Mouse (Mus musculus) lung, embryonic 14.5 days (tissue): ENCODE results near the gene Gm21981. TPM values are rescaled to one million over a fixed set of nuclear protein-coding genes. Genes with fewer than 3 reads are reported as not detected.
A peak's percentile ranks its signal among the peaks of the same experiment; 100 is the strongest.

ENCODE experiments used
- ATAC-seq: fragments of 200-750 bp; cut with Nextera tagmentation; 2 replicates; pipeline ENCODE4 v1.8.0; 2017; ENCODE audit warnings: mild to moderate bottlenecking, moderate TSS enrichment, moderate library complexity; ENCODE audit not compliant: insufficient read depth
- DNase-seq: peaks from one replicate; pipeline ENCODE4 v3.0.0-alpha.2; 2015
- H3K27ac ChIP-seq: fragments of 300-500 bp; sonication (generic); 2 replicates; pipeline ENCODE4 v1.5.1; 2014; ENCODE audit warnings: low read depth, mild to moderate bottlenecking, moderate library complexity
- H3K27me3 ChIP-seq: fragments of 300-500 bp; sonication (generic); 2 replicates; pipeline ENCODE4 v1.6.1; 2014; ENCODE audit warnings: low read length, control low read depth; ENCODE audit not compliant: insufficient read depth
- H3K36me3 ChIP-seq: fragments of 300-500 bp; sonication (generic); 2 replicates; pipeline ENCODE4 v1.6.1; 2014; ENCODE audit warnings: control low read depth; ENCODE audit not compliant: insufficient read depth
- H3K4me1 ChIP-seq: fragments of 300-500 bp; sonication (generic); 2 replicates; pipeline ENCODE4 v1.6.1; 2014; ENCODE audit warnings: antibody characterized with exemption, control low read depth; ENCODE audit not compliant: insufficient read depth
- H3K4me2 ChIP-seq: fragments of 300-500 bp; sonication (generic); 2 replicates; pipeline ENCODE4 v1.6.1; 2014; ENCODE audit warnings: mild to moderate bottlenecking
- H3K4me3 ChIP-seq: fragments of 300-500 bp; sonication (generic); 2 replicates; pipeline ENCODE4 v1.5.1; 2014; ENCODE audit warnings: low read depth, low read length
- H3K9ac ChIP-seq: fragments of 300-500 bp; sonication (generic); 2 replicates; pipeline ENCODE4 v1.6.1; 2014
- H3K9me3 ChIP-seq: fragments of 300-500 bp; sonication (generic); 2 replicates; pipeline ENCODE4 v1.6.1; 2016; ENCODE audit warnings: low read depth, low read length, control low read depth
- CTCF ChIP-seq: IDR thresholded peaks from 2 replicates; pipeline ENCODE4 v1.5.1; 2016; ENCODE audit warnings: antibody characterized with exemption, low read depth
- WGBS: fragments of 180-500 bp; shearing (Covaris S2); extraction: QIAGEN DNeasy Blood & Tissue Kit; methylation state at CpG from one replicate; pipeline ENCODE4 v1.1.7; 2014; 5-methylcytosine and 5-hydroxymethylcytosine counted together
- polyA plus RNA-seq: library from polyadenylated mRNA; unstranded; fragments of >200 nt; fragmentation: Nextera tagmentation; extraction: Ambion mirVana; gene quantifications from 2 replicates; pipeline ENCODE4 v1.2.1, GENCODE M21; 2014

The Gm21981 gene
- polyA plus RNA-seq, 1 experiment from 2014 or later, result 1.3 TPM

DNA sequence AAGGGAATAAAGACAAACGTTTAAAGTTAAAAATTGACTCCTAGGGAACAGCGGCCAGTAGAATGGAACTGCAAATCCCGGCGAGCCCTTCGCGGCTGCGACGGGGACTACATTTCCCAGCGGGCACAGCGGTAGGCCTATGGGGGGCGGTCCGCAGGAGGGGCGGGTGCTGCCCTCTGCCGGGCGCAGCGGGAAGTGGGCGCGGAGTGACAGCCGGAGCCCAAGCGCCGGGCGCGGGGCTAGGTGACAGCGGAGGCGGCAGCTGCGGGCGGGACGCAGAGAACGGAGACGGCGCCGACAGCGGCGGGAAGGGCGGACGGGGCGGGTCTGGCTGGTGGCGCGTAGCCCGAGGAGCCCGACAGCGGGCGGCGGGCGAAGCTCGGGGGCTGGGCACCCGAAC, 42.6 kb upstream of the Gm21981 start, which contains the start of gene Tfeb:
Gene Tfeb, plus strand, starts transcription at position 175 of the 400 bp plus-strand sequence.
- Histone ChIP-seq H3K9me3 (no peaks in the 10 kb centered on the region), H3K4me2 (peak within 1 kb of the TSS; percentile 99), H3K4me1 (peaks cover 4% of the 10 kb centered on the region; the same call in 1 of the 2 replicates), H3K9ac (peak within 1 kb of the TSS; percentile 72), H3K4me3 (peak within 1 kb of the TSS; percentile 73), H3K27me3 (peaks cover 17% of the 10 kb centered on the region; the same call in 1 of the 2 replicates), H3K27ac (peak within 1 kb of the TSS; percentile 67; the same call in 1 of the 2 replicates), H3K36me3 (no peaks in the 10 kb centered on the region)
- WGBS, result under 1% methylated on average over 47 of the region's 47 CpGs
- DNase-seq (peak; percentile 98), ATAC-seq (peak; percentile 79)
- peak; percentile 82 for TF ChIP-seq CTCF

DNA sequence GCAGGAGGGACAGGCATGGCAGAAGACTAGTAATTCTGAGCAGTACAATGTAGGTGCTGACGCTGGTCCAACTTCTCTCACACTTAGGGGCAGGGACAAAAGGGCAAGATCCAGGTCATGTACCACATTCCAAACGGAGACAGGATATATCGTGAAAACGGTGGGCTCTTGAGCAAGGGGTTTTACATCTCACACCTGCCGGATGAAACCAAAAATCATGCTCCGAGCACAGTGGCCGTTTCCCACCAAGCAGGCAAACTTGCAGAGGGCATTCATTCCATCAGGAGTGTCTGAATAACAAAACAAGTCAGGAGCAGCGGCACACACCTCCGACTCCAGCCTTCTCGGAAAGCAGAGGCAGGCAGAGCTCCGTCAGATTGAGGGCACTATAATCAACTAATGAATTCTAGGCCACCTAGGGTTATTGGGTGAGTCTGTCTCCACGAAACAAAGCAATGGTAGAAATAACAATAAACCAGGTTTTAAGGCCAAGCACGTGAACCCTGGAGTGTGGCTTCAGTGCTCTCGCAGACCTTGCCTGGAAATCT, 41.4 kb upstream of the Gm21981 start:
- Histone ChIP-seq H3K4me1 (peaks cover 4% of the 10 kb centered on the region; the same call in 1 of the 2 replicates), H3K9me3 (no peaks in the 10 kb centered on the region), H3K27ac (no peak overlapping the region), H3K27me3 (peaks cover 17% of the 10 kb centered on the region; the same call in 1 of the 2 replicates), H3K9ac (no peak overlapping the region), H3K4me3 (no peak overlapping the region), H3K36me3 (no peaks in the 10 kb centered on the region), H3K4me2 (no peak overlapping the region)
- no peak for TF ChIP-seq CTCF
- DNase-seq (no peak), ATAC-seq (no peak)
- WGBS, result 68% methylated on average over 14 of the region's 14 CpGs

DNA sequence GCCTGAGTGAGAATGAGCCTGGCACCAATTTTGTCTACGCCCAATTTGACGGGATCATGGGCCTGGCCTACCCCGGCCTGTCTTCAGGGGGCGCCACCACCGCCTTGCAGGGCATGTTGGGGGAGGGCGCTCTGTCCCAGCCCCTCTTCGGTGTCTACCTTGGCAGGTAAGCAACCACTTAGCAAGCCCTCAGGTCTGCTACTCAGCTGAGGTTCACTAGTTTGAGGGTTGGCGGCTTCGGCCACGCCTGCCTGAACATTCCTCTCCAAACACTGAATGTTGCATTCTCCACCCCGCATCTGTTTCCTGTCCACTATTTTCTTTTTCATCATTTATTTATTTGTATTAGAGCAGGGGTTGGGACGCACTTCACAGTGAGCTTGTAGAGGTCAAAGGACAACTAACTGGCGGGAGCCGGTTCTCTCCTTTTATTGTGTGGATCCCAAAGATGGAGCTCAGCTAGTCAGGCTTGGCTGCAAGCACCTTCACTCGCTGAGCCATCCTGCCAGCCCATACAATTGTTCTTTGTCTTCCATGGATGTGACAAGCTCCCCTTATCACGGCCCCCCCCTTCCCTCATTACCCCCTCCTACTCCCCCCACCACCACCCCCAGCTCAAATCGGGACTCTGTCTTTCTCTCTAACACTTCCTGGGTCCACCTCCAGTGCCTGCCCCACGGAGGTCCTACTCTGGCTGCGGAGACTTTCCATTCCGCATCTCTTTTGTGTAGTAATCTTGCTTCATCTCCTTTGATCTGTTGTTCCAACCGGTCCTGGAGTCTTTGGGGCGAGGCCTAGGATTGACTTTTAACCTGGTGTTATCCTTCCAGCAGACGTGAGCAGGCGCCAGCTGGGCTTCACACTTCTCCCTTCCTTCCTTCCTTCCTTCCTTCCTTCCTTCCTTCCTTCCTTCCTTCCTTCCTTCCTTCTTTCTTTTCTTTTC, 36.6 kb upstream of the Gm21981 start:
- 46% methylated on average over 24 of the region's 24 CpGs for WGBS
- H3K27me3 ChIP-seq, result no peaks in the 10 kb centered on the region
- no peaks in the 10 kb centered on the region for H3K9me3 ChIP-seq
- no peak for ATAC-seq
- no peak overlapping the region for H3K4me2 ChIP-seq
- no peaks in the 10 kb centered on the region for H3K36me3 ChIP-seq
- peak; percentile 46 for TF ChIP-seq CTCF
- H3K4me1 ChIP-seq, result no peaks in the 10 kb centered on the region
- no peak overlapping the region for H3K9ac ChIP-seq
- H3K4me3 ChIP-seq, result no peak overlapping the region
- H3K27ac ChIP-seq, result no peak overlapping the region
- DNase-seq, result peak; percentile 17

DNA sequence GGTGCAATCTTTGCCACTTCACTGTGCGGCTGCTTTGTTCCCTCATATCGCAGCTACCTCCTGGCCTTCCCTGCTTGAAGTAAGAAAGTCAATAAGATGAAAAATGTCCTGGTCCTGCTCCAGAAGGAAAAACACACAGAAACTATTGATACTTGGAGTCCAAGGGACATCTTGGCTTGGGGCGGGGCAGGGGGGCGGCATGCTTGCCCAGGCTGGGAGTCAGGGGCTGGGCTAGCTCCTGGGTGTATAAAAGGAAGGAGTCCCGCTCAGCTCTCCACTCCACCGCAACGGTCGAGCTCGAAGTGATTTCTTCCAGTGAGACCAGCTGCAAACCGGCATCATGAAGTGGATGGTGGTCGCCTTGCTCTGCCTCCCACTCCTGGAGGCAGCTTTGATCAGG, 32.3 kb upstream of the Gm21981 start, which contains the start of gene Pgc:
Gene Pgc, plus strand, starts transcription at position 277 of the 400 bp plus-strand sequence.
- Histone ChIP-seq H3K27ac (no peak within 1 kb of the TSS), H3K36me3 (no peaks in the 10 kb centered on the region), H3K27me3 (no peaks in the 10 kb centered on the region), H3K9me3 (no peaks in the 10 kb centered on the region), H3K4me1 (no peaks in the 10 kb centered on the region), H3K4me2 (no peak within 1 kb of the TSS), H3K9ac (no peak within 1 kb of the TSS), H3K4me3 (no peak within 1 kb of the TSS)
- no peak for TF ChIP-seq CTCF
- DNase-seq (no peak), ATAC-seq (no peak)
- 60% methylated on average over 11 of the region's 11 CpGs for WGBS

DNA sequence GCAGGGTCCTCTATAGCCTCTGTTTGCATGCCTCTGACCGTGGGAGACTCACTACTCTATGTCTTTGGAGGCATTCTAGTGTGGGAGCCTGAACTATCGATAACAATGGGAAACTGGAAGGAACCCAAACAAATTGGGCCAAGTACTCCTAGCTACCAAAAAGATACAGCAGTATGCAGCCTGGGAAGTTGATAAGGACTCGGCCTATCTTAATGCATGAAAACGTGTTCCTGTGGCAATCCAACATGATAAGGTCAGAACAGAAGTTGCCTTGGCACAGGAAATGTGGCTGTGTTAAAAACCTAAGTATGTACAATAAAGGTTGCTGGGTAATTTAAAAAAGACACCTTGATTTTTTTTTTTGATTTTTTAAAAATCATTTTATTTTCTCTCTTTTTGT, 26.9 kb upstream of the Gm21981 start:
- no peaks in the 10 kb centered on the region for H3K9me3 ChIP-seq
- no peaks in the 10 kb centered on the region for H3K36me3 ChIP-seq
- no peaks in the 10 kb centered on the region for H3K27me3 ChIP-seq
- no peak overlapping the region for H3K27ac ChIP-seq
- H3K9ac ChIP-seq, result no peak overlapping the region
- WGBS, result 70% methylated on average over 4 of the region's 4 CpGs
- no peaks in the 10 kb centered on the region for H3K4me1 ChIP-seq
- H3K4me3 ChIP-seq, result no peak overlapping the region
- TF ChIP-seq CTCF, result no peak
- DNase-seq (no peak), ATAC-seq (no peak)
- H3K4me2 ChIP-seq, result no peak overlapping the region

DNA sequence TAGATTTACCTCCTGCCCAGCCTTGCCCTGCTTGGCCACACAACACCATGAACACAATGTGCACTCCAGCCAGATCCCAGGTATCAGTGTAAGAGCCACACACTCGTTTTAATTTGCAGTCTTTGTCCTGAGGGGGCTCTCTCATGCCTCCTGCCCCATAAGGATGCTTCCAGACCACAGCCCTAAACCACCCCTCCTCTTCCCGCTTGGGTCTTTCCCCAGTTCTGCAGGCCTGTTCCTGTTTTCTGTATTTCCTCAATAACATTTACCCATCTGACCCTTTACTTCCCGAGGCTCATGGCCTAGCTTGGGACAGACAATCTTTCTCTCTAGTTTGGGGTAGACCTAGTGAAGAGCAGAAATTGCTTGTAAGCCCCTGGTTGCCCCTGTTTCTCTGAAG, 20.8 kb upstream of the Gm21981 start:
- WGBS, result 54% methylated on average over 3 of the region's 3 CpGs
- Histone ChIP-seq H3K27ac (no peak overlapping the region), H3K4me3 (no peak overlapping the region), H3K4me2 (no peak overlapping the region), H3K9me3 (no peaks in the 10 kb centered on the region), H3K4me1 (no peaks in the 10 kb centered on the region), H3K36me3 (no peaks in the 10 kb centered on the region), H3K9ac (no peak overlapping the region), H3K27me3 (no peaks in the 10 kb centered on the region)
- DNase-seq (no peak), ATAC-seq (no peak)
- no peak for TF ChIP-seq CTCF
